Mouse (Mus musculus) midbrain, embryonic 14.5 days (tissue): ENCODE measurements at regions not wholly inside any gene's neighbourhood (a gene's known extent, or its start where the extent isn't known, plus 50 kb on each side); places are given as distances from the start of the nearest gene placed in this dataset.

Experiments
- ATAC-seq: fragments of 200-750 bp; cut with Nextera tagmentation; 2 replicates; pipeline ENCODE4 v1.8.0; 2017; ENCODE audit warnings: moderate number of reproducible peaks, moderate library complexity; ENCODE audit not compliant: low FRiP score, low TSS enrichment
- DNase-seq: peaks from one replicate; pipeline ENCODE4 v3.0.0-alpha.2; 2015
- H3K27ac ChIP-seq: fragments of 300-500 bp; sonication (generic); replicated peaks from 2 replicates; pipeline ENCODE4 v1.5.1; 2014; ENCODE audit warnings: mild to moderate bottlenecking, low read depth, low read length, moderate library complexity
- H3K27me3 ChIP-seq: fragments of 300-500 bp; sonication (generic); 2 replicates; pipeline ENCODE4 v1.6.1; 2014; ENCODE audit warnings: low read length, control low read depth, mixed read lengths; ENCODE audit not compliant: control insufficient read depth, insufficient read depth
- H3K36me3 ChIP-seq: fragments of 300-500 bp; sonication (generic); 2 replicates; pipeline ENCODE4 v1.6.1; 2014; ENCODE audit warnings: low read length, control low read depth; ENCODE audit not compliant: control insufficient read depth, insufficient read depth
- H3K4me1 ChIP-seq: fragments of 300-500 bp; sonication (generic); 2 replicates; pipeline ENCODE4 v1.6.1; 2014; ENCODE audit warnings: mild to moderate bottlenecking, antibody characterized with exemption, low read length, control low read depth; ENCODE audit not compliant: control insufficient read depth, insufficient read depth
- H3K4me2 ChIP-seq: fragments of 300-500 bp; sonication (generic); 2 replicates; pipeline ENCODE4 v1.6.1; 2014; ENCODE audit warnings: mild to moderate bottlenecking, low read length, moderate library complexity
- H3K4me3 ChIP-seq: fragments of 300-500 bp; sonication (generic); replicated peaks from 2 replicates; pipeline ENCODE4 v1.5.1; 2014; ENCODE audit warnings: low read depth, low read length
- H3K9ac ChIP-seq: fragments of 300-500 bp; sonication (generic); replicated peaks from 2 replicates; pipeline ENCODE4 v1.6.1; 2014; ENCODE audit warnings: mild to moderate bottlenecking, low read length, moderate library complexity
- H3K9me3 ChIP-seq: fragments of 300-500 bp; sonication (generic); 2 replicates; pipeline ENCODE4 v1.6.1; 2016; ENCODE audit warnings: low read length, control low read depth, mixed read lengths; ENCODE audit not compliant: control insufficient read depth
- WGBS: fragments of 180-500 bp; shearing (Covaris S2); extraction: QIAGEN DNeasy Blood & Tissue Kit; methylation state at CpG from one replicate; pipeline ENCODE4 v1.1.7; 2014; 5-methylcytosine and 5-hydroxymethylcytosine counted together

- no peak overlapping the region for H3K9ac ChIP-seq
- 0 out of 2 replicates have a peak, but pooled peaks cover 2% of the 10 kb centered on the region for H3K36me3 ChIP-seq
- H3K27me3 ChIP-seq = no peaks in the 10 kb centered on the region
- H3K4me3 ChIP-seq = no peak overlapping the region
- 97% methylated on average over 3 of the region's 3 CpGs for WGBS
- H3K4me2 ChIP-seq = no peak overlapping the region
- H3K4me1 ChIP-seq = peaks cover 17% of the 10 kb centered on the region
- ATAC-seq (no peak), DNase-seq (no peak)
- H3K9me3 ChIP-seq = no peaks in the 10 kb centered on the region
- H3K27ac ChIP-seq = no peak overlapping the region
Observed at GRCm38 (mm10) chr13:28455878-28456277, 198.6 kb downstream of the Gm11361 start.

DNA sequence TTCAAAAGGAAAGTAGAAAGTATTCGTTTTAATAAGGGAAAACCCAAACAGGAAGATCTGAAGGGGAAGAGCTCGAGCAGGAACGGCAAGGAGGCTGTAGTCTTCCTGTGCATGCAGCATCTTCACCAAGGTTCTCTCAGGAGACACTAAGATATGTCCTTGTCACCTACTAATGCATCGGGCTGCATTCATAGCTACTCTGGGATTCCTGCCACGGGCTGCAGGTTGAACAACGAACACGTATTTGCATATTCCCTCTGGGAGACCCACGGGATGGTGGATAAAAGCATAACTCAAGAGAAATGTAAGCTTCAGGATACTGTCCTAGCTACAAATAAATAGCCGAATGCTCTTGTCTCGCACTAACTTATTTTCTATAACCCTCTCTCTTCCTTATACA is 197.7 kb downstream of the Gm11361 start:
- WGBS = 63% methylated on average over 10 of the region's 10 CpGs
- H3K27ac ChIP-seq = no peak overlapping the region
- H3K4me1 ChIP-seq = peaks cover 22% of the 10 kb centered on the region
- H3K27me3 ChIP-seq = no peaks in the 10 kb centered on the region
- no peak overlapping the region for H3K4me3 ChIP-seq
- no peak overlapping the region for H3K4me2 ChIP-seq
- H3K36me3 ChIP-seq = no peaks in the 10 kb centered on the region
- peak; percentile 49 for DNase-seq
- ATAC-seq = no peak
- H3K9ac ChIP-seq = no peak overlapping the region
- no peaks in the 10 kb centered on the region for H3K9me3 ChIP-seq

DNA sequence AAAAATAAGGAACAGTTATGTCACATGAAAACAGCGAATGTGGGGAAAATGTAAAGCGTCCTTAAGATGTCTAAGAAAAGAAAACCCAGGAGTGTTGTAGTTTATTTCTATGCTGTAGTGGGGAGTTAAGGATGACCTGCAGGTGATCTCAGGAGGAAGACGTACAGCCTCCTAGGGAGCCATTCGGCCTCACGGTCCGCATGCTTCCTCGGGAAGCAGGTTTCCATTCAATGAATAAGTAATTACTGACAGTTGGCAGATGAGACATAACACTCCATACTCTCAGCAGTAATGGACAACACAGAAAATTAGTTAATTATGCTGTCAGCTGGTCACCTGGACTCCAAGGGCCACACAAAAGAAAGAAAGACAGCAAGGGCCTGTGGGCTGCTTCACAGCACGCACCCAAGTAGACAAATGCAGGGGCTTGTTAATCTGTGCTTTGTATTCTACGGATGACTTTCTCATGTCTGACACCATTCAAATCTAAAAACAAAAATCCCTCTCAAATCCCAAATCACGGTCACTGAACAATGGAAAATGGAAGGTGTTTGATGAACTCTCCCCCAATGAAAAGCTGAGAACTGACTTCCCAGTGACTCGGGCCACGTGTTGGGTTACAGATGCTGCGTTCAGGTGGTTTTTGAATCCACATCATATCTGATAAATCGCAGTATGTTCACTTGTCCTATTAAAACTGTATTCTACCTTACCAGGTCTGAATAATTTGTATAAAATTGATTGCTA is 193.5 kb downstream of the Gm11361 start:
- Histone ChIP-seq H3K4me3 (no peak overlapping the region), H3K9me3 (no peaks in the 10 kb centered on the region), H3K4me1 (peaks cover 22% of the 10 kb centered on the region), H3K4me2 (no peak overlapping the region), H3K27me3 (no peaks in the 10 kb centered on the region), H3K9ac (no peak overlapping the region), H3K27ac (peak overlapping the region; percentile 42; the same call in 1 of the 2 replicates), H3K36me3 (no peaks in the 10 kb centered on the region)
- peak; percentile 38 for DNase-seq
- WGBS = 27% methylated on average over 14 of the region's 14 CpGs
- no peak for ATAC-seq

DNA sequence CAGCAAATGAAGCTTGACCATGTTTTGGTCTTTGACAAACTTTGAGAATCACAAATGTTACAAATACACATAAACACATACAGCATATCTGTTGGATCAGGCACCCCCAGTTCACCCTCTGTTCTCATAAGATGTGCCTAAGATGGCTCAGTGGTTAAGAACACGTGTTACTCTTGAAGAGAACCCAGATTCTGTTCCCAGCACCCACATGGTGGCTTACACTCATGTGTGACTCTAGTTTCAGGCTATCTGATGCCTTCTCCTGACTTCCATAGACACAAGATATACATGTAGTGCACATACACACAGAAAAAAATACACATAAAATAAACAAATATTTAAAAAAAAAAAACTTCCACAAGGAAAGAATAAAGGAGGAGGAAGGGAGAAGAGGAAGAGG is 191.7 kb downstream of the Gm11361 start:
- 93% methylated on average over 1 of the region's 1 CpGs for WGBS
- no peak for DNase-seq
- Histone ChIP-seq H3K4me2 (no peak overlapping the region), H3K27ac (no peak overlapping the region), H3K9me3 (no peaks in the 10 kb centered on the region), H3K36me3 (no peaks in the 10 kb centered on the region), H3K27me3 (no peaks in the 10 kb centered on the region), H3K4me3 (no peak overlapping the region), H3K9ac (no peak overlapping the region), H3K4me1 (peaks cover 11% of the 10 kb centered on the region; the same call in 1 of the 2 replicates)
- no peak for ATAC-seq

DNA sequence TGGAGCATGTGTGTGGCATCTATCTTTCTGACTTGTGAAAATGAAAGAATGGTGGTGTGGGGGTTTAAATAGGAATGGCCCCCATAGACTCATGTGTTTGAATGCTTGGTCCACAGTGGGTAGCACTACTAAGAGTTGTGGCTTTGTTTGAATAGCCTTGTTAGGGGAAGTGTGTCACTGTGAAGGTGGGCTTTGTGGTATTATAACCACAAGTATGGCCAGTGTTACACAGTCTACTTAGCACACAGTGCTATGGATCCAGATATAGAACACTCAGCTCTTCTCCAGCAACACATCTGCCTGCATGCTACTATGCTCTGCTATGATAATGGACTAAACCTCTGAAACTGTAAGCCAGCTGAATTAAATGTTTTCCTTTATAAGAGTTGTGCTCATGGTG is 184.9 kb downstream of the Gm11361 start:
- Histone ChIP-seq H3K4me3 (no peak overlapping the region), H3K27ac (no peak overlapping the region), H3K9ac (no peak overlapping the region), H3K27me3 (no peaks in the 10 kb centered on the region), H3K36me3 (no peaks in the 10 kb centered on the region), H3K4me1 (no peaks in the 10 kb centered on the region), H3K9me3 (peaks cover 8% of the 10 kb centered on the region; the same call in 1 of the 2 replicates), H3K4me2 (no peak overlapping the region)
- DNase-seq (no peak), ATAC-seq (no peak)

- DNase-seq = no peak
- Histone ChIP-seq H3K9me3 (no peaks in the 10 kb centered on the region), H3K4me1 (no peaks in the 10 kb centered on the region), H3K4me2 (no peak overlapping the region), H3K9ac (no peak overlapping the region), H3K27ac (no peak overlapping the region), H3K36me3 (no peaks in the 10 kb centered on the region), H3K4me3 (no peak overlapping the region), H3K27me3 (no peaks in the 10 kb centered on the region)
- 80% methylated on average over 2 of the region's 2 CpGs for WGBS
- no peak for ATAC-seq
Observed at GRCm38 (mm10) chr13:28433445-28433844, 176.1 kb downstream of the Gm11361 start.

GRCm38 (mm10) chr13:28432017-28432416 is 174.7 kb downstream of the Gm11361 start:
- no peaks in the 10 kb centered on the region for H3K36me3 ChIP-seq

DNA sequence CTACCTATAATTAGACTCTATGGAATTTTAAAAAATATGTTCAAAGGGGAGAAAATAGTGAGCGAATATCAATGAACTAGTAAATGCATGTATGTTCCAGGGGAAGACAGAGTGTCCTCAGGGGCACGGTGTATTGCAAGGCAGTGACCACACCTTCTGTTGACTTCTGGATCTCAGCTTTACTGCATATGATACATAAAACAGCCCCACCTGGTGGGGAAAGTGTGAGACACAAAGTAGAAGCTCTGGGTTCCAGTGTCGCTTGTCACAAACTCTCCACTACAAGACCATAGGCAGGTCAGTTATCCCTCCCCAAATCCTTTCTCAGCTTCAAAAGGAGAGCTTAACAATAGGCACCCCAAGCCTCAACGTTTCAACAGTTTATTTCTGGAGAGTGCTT is 168.8 kb downstream of the Gm11361 start:
- H3K27ac ChIP-seq = no peak overlapping the region
- 72% methylated on average over 4 of the region's 4 CpGs for WGBS
- no peak for ATAC-seq

More at GRCm38 (mm10) chr13:28432017-28432416, 174.7 kb downstream of the Gm11361 start:
- DNase-seq (no peak), ATAC-seq (no peak)
- WGBS = 82% methylated on average over 2 of the region's 2 CpGs
- H3K9ac ChIP-seq = no peak overlapping the region
- no peaks in the 10 kb centered on the region for H3K4me1 ChIP-seq
- H3K27me3 ChIP-seq = no peaks in the 10 kb centered on the region
- H3K27ac ChIP-seq = no peak overlapping the region
- H3K4me2 ChIP-seq = no peak overlapping the region
- no peak overlapping the region for H3K4me3 ChIP-seq
- H3K9me3 ChIP-seq = no peaks in the 10 kb centered on the region

GRCm38 (mm10) chr13:28425116-28425515 is 167.8 kb downstream of the Gm11361 start:
- ATAC-seq = no peak

More for the DNA sequence above, 168.8 kb downstream of the Gm11361 start:
- no peaks in the 10 kb centered on the region for H3K9me3 ChIP-seq
- H3K27me3 ChIP-seq = no peaks in the 10 kb centered on the region
- no peak overlapping the region for H3K4me3 ChIP-seq
- no peak for DNase-seq
- no peak overlapping the region for H3K9ac ChIP-seq
- H3K36me3 ChIP-seq = no peaks in the 10 kb centered on the region
- H3K4me2 ChIP-seq = no peak overlapping the region
- peaks cover 2% of the 10 kb centered on the region for H3K4me1 ChIP-seq

More at GRCm38 (mm10) chr13:28425116-28425515, 167.8 kb downstream of the Gm11361 start:
- no peak overlapping the region for H3K4me2 ChIP-seq
- H3K9me3 ChIP-seq = no peaks in the 10 kb centered on the region
- H3K9ac ChIP-seq = no peak overlapping the region
- no peak overlapping the region; the same call in 1 of the 2 replicates for H3K27ac ChIP-seq
- no peaks in the 10 kb centered on the region for H3K36me3 ChIP-seq
- peaks cover 12% of the 10 kb centered on the region for H3K4me1 ChIP-seq
- H3K4me3 ChIP-seq = no peak overlapping the region
- no peaks in the 10 kb centered on the region for H3K27me3 ChIP-seq
- 74% methylated on average over 3 of the region's 3 CpGs for WGBS
- no peak for DNase-seq
